Mouse (Mus musculus): ENCODE data around the gene Vmn2r51. TPM values are rescaled to one million over a fixed set of nuclear protein-coding genes. Genes with fewer than 3 reads are reported as not detected.

Gene Vmn2r51
- polyA plus RNA-seq (2017; shearing (Covaris generic)): not detected

DNA sequence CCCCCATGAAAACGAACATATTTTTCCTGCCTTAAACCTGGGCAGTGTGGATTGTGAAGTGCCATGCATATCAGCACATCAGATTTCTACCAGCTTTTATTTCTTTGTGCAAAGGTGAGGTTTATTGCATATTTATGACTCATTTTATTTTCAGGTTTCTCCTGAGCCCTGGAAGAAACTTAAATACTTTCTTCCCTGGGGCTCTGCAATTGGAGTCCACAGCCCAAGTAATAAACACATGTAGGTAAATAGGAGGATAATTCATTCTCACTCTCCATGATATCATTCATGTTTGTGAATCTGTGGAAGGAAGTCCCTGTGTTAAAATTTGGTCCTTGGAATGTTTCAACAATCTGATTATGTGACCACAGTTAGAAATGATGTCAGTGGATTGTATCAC, at the start of gene Vmn2r51:
Gene Vmn2r51 (minus strand): TSS at position 101 of the 400 bp plus-strand sequence.

DNA sequence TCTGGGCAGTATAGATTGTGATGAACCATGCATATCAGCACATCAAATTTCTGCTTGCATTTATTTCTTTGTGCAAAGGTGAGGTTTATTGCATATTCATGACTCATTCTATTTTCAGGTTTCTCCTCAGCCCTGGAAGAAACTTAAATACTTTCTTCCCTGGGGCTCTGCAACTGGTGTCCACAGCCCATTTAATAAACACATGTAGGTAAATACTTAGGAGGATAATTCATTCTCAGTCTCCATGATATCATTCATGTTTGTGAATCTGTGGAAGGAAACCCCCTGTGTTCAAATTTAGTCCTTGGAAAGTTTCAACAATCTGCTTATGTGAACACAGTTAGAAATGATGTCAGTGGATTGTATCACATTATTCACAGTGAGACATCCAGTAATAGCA, 52.3 kb downstream of the Vmn2r51 start, which contains the start of gene Vmn2r50:
Gene Vmn2r50 (minus strand): TSS at position 101 of the 400 bp plus-strand sequence.

Other genes starting within 250 kb of the Vmn2r51 start
- 0.22 TPM for gene Vmn2r48, start 152.2 kb downstream of the Vmn2r51 start, polyA plus RNA-seq (2017; shearing (Covaris generic))
- gene Vmn2r49, start 113.5 kb downstream of the Vmn2r51 start, polyA plus RNA-seq (2017; shearing (Covaris generic)): not detected
- 0.15 TPM for gene Vmn2r50, start 52.4 kb downstream of the Vmn2r51 start, polyA plus RNA-seq (2017; shearing (Covaris generic))
- 0.16 TPM for gene Vmn2r52, start 70.8 kb upstream of the Vmn2r51 start, polyA plus RNA-seq (2017; shearing (Covaris generic))
- gene Vmn1r66, start 172.3 kb upstream of the Vmn2r51 start, polyA plus RNA-seq (2017; shearing (Covaris generic)): not detected